Mouse (Mus musculus) cerebellum, postnatal 25 days (tissue): ENCODE results near the gene Alg12.
"Not testable (repeated sequence)": the region's sequence is repeated elsewhere in the genome, so short reads cannot be mapped to it uniquely, and the experiment has no call there.

Experiments
- DNase-seq, 2 experiments: peaks; one replicate each; pipeline ENCODE4 v3.0.0; 2021; ENCODE audit warnings: mixed read lengths in 2 of 2

Gene Alg12

DNA sequence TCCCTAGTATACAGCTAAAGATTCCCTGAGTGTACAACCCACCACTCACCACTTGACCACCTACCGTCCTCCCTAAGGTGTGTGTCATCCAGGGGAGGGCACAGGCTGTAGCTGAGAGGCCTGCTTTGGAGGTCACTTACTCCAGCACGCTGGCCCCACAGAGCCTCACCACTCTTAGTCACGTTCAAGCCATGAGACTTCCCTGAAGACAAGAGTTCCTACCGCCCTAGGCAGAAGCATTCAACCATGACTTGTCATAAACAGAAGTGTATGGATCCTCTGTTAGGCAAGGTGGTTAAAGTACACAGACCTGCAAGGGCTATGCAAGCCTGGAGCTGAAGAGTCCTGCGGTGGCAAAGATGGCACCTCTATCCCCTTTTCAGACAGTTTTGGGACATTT, 11.6 kb upstream of the Alg12 start:
- DNase-seq: no peak

DNA sequence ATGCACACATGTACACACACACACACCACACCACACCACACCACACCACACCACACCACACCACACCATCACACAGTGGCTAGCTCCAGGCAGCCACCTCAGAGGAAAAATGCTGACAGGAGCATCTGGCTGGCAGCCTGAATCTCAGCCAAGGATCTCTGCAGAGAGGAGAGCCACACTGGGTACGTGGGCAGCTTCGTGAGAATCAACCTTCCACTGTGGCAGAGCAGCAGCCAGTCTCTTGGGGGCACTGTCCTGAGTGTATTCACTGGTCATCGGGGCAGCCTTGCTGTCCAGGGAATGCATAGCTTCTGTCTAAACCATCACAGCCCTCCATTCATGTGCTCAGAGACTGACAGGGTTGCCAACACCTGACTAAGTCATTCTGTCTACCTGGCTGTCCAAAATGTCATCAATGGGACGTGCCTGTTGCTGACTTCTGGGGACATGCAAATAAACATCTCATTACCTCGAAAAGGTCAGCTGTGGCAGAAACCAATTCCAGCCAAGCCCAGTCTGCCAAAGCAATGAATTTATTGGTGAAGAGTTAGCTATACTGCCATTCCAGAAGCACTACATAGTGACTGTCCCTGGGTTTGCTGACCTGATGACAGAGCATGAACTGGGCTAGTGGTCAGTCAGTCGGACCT, 10.8 kb upstream of the Alg12 start:
- no peak for DNase-seq

DNA sequence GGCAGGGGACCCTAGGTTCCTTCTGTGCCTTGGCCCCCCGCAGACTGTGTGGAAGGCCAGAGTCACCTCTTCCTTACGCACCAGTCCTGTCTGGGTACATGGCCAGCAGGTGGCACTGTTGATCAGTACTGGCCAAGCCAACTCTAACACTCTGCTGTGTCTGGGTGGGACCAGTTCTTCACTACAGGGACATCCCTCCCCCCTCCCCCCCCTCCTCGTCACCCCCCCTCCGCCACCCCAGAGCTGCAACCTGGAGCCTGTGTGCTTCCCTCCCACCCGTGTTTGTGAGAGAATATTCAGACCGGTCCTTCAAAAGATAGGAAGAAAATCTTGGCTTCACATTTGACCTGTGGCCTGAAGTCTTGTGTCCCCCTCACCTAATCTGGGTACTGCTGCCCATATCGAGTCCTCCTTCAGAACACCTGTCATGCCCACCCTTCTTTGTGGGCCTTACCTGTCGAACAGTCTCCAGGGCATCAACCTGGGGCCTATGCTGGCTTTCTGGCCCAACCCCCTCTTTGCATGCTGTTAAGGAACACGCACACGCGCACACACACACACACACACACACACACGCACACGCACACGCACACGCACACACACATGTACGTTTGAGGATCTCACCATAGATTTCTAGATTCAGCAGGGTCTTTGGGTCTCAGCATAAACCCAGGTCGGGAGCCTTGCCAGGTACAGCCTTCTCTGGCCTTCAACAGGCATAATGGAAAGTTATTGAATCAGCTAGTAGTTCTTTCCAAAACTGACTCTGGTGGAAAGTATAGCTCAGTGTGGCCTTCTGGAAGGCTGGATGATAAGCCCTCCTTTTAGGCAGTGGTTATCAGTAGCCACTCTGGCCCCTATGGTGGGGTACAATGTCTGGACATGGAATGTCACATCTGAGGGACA, 9.9 kb upstream of the Alg12 start:
- DNase-seq: peak; percentile 94 to 97

DNA sequence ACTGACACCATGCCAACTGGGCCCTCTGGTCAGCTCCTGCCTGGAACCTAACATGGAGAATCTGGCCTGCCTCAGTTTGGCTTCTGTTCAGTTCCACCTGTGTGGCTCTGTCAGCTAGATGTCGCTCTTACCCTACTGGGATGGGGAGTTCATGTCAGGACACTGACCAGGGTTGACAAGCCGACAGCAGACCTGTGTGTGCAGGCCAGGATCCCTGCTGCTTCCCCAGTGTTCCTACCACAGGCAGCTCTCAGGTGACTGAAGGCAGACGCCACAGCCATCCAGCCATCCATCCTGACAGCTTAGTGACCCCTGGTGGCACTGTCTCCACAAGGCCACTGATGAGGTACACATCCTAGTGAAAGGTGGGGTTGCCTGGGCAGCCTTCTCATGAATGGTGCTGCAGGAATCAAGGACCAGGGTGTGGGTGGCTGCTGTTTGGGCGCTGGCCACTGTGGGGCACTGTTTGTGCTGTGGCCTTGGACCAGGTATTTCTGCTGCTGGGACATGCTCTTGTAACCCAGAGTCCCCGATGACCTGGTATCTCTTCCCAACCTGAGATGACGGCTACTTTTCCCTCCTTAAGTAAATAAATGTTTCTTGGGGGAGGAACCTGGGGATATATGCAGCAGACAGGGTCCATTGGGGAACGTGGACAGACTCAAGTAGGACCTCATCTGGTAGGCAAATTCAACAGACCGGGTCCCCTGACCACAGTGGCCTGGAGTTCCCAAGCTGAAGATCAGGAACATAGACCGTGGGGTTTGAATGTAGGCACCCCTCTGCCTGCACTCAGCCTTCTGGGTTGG, 9.1 kb upstream of the Alg12 start:
- peak; percentile 92 to 94 for DNase-seq

DNA sequence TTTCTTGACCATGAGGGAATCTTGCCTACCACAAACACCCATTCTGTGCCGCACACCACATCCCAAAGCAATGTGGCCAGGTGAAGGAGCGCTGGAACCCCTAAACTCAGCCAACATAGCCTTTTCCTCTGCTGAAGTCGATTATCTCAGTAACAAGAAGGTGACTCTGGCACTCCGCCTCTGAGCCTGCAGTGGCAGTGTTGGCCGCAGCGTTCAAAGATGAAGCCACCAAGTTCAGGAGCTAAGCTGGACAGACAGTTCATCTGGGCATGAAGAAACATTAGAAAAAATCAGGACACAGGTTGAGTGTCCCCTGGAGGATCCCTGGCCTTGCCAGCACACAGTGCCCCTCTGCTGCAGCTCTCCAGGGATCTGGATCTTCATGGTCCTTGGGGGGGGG, 8.3 kb upstream of the Alg12 start:
- DNase-seq: peak in 1 of 2 experiments; percentile 46

DNA sequence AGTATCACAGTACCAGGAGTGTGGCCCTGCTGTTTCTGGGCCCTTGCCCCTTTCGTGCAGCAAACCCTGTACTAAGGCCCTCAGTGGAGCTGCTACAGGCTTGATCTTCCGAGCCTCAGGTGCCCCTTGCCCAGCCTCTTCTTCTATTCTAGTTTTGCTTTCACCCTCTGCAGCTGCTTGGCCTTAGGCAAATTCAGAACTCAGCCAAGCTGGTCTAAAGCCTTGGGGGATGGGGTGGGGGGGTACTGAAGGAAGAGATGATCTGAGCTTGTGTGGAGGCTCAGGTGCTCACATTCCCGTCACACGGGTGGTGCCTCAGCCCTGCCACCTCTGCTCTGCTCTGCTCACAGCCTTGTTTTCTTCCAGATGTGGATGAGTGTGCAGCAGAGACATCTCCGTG, 4.3 kb upstream of the Alg12 start:
- no peak for DNase-seq

DNA sequence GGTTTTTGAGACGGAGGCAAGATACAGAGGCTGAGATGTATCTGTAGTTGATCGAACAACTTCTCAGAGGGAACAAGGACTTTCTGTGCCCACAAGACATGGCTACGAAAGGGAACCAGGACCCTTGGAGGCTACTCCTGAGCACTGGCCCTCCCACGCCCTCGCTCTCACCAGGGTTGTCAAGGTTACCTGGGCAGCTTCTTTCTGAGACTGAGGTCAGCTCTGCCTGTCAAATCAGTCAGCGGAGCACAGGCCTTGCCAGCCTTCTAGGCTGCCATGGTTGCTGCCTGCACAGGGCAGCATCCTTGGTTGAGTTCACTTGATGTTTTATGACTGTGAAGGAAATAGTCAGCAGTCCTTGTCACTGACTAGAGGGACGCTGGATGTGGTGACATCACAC, 3.4 kb upstream of the Alg12 start:
- DNase-seq: no peak

DNA sequence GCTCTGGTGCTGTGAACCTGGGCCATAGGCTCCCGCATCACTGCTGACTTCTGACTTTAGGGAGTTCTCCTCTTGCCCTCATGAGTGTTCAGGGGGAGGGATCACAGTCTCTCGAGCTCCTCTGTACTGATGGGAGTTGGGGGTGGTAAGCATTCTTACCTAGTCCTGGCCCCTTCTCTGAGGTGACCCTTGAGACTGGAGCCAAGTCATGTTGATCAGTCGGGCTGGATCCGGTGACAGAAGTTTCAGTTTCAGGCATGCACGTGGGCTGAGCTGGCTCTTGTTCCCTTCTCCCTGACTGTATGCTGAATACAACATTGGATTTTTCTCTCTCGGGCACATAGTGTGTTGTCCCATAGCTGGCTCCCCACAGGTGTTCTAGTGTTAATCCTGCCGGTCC, 2.3 kb upstream of the Alg12 start:
- DNase-seq: no peak

DNA sequence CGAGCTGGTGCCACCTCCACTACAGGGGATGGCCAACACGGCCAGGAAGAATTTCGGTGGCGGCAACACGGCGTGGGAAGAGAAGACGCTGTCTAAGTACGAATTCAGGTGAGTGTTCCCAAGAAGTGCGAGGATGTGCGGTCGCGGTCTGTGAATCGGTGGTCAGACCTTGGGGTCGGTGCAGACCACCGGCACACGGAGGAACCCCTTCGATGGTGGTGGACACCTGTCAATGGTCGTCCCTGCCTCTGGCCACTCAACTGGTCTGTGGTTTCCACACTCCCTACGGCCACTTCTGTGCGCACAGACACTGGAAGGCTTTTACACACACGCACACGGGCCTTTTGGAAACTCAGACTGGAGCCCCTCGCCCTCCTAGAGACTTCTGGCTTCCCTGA, 787 bp upstream of the Alg12 start:
- no peak for DNase-seq

DNA sequence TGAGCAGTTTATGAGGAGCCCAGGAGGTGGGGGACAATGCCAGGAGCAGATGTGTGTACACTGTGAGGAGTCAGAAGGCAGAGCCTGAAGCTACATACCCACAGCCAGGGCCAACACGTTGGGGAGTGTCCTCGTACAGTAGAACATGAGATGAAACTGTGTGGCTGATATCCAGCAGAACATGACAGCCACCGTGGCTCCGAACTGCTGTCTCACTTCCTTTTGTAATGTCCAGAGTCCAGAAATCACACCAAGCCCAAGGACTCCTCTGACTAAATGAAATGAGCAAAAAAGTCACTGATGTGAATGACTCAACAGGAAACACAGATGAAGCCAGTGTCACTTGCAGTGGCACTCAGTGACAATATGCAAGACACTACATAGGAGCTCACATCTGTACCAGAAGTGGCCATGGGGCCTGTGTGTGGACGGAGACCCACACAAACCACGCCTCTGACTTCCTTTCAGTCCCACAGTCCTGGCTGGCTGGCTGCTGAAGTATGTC, 3.9 kb downstream of the Alg12 start:
- DNase-seq: no peak

DNA sequence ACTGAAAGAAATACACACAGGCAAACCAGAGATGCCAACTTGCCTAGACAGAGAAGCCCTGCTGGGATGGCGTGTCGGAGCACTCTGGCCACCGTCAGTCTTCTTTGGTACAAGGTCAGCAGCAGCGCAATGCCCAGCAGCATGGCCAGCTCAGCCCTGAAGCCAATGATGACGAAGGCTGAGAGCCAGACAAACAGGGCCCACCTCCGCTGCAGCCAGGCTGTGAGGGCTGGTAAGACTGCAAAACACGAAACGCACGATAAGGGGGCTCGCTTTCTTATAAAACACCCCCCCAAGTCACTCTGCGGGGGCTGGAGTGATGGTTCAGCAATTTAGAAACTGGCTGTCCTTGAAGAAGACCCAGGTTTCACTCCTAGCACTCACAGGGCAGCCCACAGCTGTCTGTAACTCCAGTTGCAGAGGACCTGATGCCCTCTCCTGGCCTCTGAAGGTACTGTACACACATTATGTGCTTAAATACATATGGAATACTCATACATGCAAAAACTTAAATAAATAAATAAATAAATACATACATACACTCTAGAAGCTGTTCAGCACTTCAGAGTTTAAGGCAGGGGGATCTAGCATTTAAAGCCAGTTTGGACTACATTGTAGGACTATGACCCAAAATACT, 4.6 kb downstream of the Alg12 start:
- DNase-seq: no peak

DNA sequence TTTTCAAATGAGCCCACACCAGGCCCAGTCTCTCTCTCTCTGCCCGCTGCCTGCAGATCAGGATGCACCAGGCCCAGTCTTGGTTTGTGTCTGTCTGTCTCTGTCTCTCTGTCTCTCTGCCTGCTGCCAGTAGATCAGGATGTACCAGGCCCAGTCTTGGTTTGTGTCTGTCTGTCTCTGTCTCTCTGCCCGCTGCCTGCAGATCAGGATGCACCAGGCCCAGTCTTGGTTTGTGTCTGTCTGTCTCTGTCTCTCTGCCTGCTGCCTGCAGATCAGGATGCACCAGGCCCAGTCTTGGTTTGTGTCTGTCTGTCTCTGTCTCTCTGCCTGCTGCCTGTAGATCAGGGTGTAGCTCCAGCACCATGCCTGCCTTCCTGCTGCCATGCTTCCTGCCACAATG, 5.2 kb downstream of the Alg12 start:
- DNase-seq: not testable (repeated sequence)

DNA sequence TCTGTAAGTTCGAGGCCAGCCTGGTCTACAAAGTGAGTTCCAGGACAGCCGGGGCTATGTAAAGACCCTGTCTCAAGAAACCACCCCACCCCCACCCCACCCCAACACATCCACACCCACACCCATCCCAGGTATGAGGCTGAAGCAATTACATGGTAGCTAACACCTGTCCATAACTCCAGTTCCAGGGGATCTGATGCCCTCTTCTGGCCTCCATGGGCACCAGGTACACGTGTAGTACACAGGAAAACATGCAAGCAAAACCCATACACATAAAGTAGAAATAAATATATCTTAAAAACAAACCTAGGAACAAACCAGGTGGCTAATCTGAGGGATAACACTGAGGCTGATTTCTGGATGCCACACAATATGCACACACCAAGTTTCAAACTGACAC, 5.9 kb downstream of the Alg12 start:
- no peak for DNase-seq

DNA sequence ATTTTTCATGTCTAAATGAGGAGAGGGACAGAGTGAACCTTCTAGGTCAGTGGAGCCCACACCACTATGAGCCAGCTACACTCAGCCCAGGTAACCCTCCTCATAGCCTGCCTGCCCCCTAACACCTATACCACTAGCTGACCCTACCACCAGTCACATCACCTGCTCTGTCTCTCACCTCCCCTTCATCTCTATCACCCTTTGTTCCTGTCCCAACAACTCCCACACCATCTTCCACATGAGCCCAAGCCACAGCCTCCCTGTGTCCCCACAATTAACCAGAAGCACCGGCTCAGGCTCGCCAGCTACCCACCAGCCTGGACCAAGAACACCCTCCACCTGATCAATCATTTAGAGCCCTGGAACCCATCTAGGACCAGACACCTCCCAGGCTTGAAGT, 8.7 kb downstream of the Alg12 start:
- no peak for DNase-seq

DNA sequence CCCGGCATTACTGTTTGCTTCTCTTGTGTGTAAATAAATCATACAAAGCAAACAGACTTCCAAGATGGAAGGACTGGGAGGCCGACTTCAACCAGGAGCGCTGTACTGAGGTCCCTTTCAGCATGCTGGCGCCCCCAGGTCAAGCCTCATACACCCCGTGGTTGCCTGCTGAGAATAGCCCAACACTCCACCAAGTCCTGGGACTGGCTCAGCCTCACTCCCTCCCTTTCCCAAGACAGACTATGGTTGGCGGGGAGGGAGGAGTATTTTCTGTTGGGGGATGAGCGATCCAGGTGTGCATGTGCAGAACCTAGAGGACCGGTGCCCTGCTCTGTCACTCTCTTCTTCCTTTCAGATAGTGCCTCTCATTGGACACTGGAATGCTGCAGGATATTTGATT, 11.0 kb downstream of the Alg12 start:
- DNase-seq: no peak

DNA sequence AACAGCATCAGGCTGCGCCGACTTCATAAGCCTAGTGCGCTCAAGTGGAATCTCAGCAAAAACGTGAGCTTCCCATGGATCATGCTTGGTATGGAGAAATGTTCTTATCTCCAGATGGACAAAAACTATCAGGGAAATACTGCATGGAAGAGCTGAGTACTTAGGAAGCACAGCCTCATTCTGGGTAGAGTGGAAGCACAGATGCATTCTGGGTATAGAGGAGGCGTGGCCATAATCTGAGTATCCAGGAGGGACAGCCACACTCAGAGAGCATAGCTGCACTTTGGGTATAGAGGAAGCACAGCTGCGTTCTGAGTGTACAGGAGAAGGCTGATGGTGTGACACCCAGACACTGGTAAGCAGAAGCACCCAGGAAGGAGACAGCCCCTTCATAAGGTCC, 16.8 kb downstream of the Alg12 start:
- DNase-seq: no peak

DNA sequence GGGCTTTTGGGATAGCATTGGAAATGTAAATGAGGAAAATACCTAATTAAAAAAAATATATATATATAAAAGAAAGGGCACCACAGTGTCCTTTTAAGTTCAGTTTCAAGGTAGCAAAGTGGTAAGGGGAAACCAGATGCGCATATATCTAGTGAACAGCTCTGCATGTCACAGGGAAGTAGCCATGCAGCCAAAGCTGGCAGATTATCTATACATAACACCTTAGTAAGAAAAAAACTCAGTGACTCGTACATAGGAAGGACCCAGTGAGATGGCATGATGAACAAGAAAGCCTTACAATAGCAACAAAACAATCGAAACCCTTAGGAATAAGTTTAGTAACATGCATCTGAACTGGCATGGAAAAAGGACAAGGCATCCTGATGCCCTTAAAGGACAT, 17.2 kb downstream of the Alg12 start:
- no peak for DNase-seq

DNA sequence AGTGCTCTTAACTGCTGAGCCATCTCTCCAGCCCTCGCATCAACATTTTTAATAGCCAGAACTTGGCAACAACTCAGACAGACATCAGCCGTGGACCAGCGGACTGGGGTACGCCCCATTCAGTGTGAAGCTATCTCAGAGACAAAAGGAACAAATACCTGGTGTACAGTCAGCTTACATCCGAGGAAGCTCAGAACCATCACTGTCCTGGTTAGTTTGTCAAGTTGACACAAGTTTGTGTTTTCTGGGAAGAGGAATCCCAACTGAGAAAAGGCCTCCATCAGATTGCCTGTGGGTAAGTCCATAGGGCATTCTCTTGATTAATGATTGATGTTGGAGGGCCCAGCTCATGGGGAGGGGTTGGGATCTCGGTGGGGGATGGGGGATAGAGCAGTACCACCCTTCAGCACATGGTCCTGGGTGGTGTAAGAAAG, 18.2 kb downstream of the Alg12 start:
- no peak for DNase-seq

DNA sequence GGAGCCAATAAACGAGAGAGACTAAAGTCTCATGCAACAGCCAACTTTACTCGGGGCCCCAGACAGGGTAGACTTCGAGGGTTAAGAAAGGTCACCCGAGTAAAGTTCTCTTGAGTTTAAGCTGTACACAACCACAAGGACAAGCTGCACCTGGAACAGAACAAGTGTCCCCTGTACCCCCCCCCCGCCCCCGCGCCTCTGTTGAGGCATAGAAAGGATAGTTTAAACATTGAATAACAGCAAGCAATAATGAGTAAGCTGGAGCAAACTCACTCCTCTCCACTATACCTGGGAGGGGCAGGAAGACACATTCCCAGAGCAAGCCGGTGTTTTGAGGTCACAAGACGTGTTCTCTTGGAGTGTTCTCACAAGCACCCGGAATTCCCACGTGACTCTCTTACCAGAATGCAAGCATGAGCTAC, 19.2 kb downstream of the Alg12 start:
- no peak for DNase-seq

DNA sequence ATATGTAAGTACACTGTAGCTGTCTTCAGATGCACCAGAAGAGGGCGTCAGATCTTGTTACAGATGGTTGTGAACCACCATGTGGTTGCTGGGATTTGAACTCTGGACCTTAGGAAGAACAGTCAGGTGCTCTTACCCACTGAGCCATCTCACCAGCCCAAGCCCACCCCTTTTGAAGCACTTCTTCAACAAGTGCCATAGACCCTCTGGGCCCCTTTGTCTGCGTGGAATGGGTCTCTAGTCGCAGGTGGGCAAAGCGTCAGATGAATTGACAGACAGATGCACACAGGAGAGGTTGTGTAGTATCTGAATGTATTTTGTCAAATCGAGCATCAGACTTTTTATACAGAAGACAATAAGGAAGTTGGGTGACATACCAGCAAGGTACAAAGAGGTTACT, 24.4 kb downstream of the Alg12 start:
- DNase-seq: not testable (repeated sequence)

DNA sequence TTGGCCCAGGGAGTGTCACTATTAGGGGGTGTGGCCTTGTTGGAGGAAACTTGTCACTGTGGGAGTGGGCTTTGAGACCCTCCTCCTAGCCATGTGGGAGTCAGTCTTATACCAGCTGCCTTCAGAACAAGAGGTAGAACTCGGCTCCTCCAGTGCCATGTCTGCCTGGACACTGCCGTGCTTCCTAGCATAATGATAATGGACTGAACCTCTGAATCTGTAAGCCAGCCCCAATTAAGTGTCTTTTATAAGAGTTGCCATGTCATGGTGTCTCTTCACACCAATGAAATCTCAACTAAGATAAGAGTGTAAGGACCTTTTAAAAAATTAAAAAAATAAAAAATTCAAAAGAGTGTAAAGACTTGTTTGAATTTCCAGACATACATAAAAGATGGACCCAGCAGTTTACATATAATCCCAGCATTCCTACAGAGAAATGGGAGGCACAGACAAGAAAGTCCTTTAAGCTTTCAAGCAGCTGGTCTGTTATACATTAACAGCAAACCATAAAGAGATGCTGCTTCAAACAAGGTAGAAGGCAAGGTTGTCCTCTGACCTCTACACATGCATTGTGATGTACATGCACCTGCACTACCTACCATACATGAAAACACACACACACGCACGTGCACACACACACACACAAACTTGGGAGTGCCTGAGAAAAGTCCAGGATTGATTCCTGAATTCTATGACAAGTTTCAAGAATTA, 26.8 kb downstream of the Alg12 start:
- DNase-seq: no peak

DNA sequence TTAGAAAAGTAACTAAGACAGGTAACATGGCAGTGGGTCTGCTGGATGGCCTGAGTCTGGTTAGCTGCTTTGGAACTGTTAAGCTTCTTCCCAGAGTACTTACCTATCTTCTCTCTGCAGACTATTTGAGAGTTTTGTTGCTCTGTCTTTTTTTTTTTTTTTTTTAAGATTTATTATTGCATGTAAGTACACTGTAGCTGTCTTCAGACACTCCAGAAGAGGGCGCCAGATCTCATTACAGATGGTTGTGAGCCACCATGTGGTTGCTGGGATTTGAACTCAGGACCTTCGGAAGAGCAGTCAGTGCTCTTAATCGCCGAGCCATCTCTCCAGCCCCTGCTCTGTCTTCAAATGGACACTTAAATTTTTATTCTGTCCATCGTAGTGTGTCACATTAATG, 44.5 kb downstream of the Alg12 start:
- DNase-seq: not testable (repeated sequence)
